Mouse (Mus musculus): Measurements from ENCODE around the gene Mrpl58. TPM values are rescaled to one million over a fixed set of nuclear protein-coding genes. Genes with fewer than 3 reads are reported as not detected.
A peak's percentile ranks its signal among the peaks of the same experiment; 100 is the strongest.

Mrpl58 gene
- polyA plus RNA-seq, 1 experiment: 166 TPM

GRCm38 (mm10) chr11:115439906-115440595, 36.5 kb downstream of the Mrpl58 start, which contains the start of gene Trim80:
Gene Trim80, plus strand, starts transcription at chr11:115440545.
- Histone ChIP-seq H3K27ac (ENCODE audit: control insufficient read depth, insufficient read depth, low read length) (no peak within 1 kb of the TSS), H3K27me3 (ENCODE audit: control insufficient read depth, insufficient read depth, low read length) (no peaks in the 10 kb centered on the region; the same call in 1 of the 2 replicates), H3K4me3 (ENCODE audit: control insufficient read depth, insufficient read depth, low read length) (no peak within 1 kb of the TSS), H3K4me1 (replicated peaks; ENCODE audit: control insufficient read depth, insufficient read depth, low read length) (peaks cover 32% of the 10 kb centered on the region), H3K36me3 (ENCODE audit: control insufficient read depth, insufficient read depth, low read length) (no peaks in the 10 kb centered on the region)
- TF ChIP-seq POLR2A (IDR thresholded peaks at IDR 0.05; ENCODE audit: control insufficient read depth, extremely low read depth, insufficient read depth, low read length, poor library complexity) (no peak), CTCF (IDR thresholded peaks at IDR 0.05; ENCODE audit: borderline replicate concordance, control insufficient read depth, extremely low read depth, insufficient read depth, low read length, poor library complexity) (no peak)
- 96% methylated on average over 9 of the region's 9 CpGs for WGBS
- DNase-seq: no peak

GRCm38 (mm10) chr11:115441417-115441816, 37.9 kb downstream of the Mrpl58 start:
- DNase-seq: peak; percentile 51
- Histone ChIP-seq H3K36me3 (ENCODE audit: control insufficient read depth, insufficient read depth, low read length) (no peaks in the 10 kb centered on the region), H3K27me3 (ENCODE audit: control insufficient read depth, insufficient read depth, low read length) (no peaks in the 10 kb centered on the region; the same call in 1 of the 2 replicates), H3K4me3 (ENCODE audit: control insufficient read depth, insufficient read depth, low read length) (no peak overlapping the region), H3K4me1 (replicated peaks; ENCODE audit: control insufficient read depth, insufficient read depth, low read length) (peaks cover 33% of the 10 kb centered on the region), H3K27ac (ENCODE audit: control insufficient read depth, insufficient read depth, low read length) (peak overlapping the region; percentile 30; the same call in 1 of the 2 replicates)
- no peak for TF ChIP-seq POLR2A (IDR thresholded peaks at IDR 0.05; ENCODE audit: control insufficient read depth, extremely low read depth, insufficient read depth, low read length, poor library complexity)
- no peak for TF ChIP-seq CTCF (IDR thresholded peaks at IDR 0.05; ENCODE audit: borderline replicate concordance, control insufficient read depth, extremely low read depth, insufficient read depth, low read length, poor library complexity)
- 73% methylated on average over 15 of the region's 15 CpGs for WGBS

GRCm38 (mm10) chr11:115446906-115447305, 43.4 kb downstream of the Mrpl58 start:
- Histone ChIP-seq H3K27me3 (ENCODE audit: control insufficient read depth, insufficient read depth, low read length) (no peaks in the 10 kb centered on the region), H3K4me3 (ENCODE audit: control insufficient read depth, insufficient read depth, low read length) (no peak overlapping the region), H3K4me1 (replicated peaks; ENCODE audit: control insufficient read depth, insufficient read depth, low read length) (peaks cover 44% of the 10 kb centered on the region), H3K36me3 (ENCODE audit: control insufficient read depth, insufficient read depth, low read length) (no peaks in the 10 kb centered on the region), H3K27ac (ENCODE audit: control insufficient read depth, insufficient read depth, low read length) (no peak overlapping the region)
- TF ChIP-seq CTCF (IDR thresholded peaks at IDR 0.05; ENCODE audit: borderline replicate concordance, control insufficient read depth, extremely low read depth, insufficient read depth, low read length, poor library complexity): no peak
- no peak for TF ChIP-seq POLR2A (IDR thresholded peaks at IDR 0.05; ENCODE audit: control insufficient read depth, extremely low read depth, insufficient read depth, low read length, poor library complexity)
- DNase-seq: no peak
- 94% methylated on average over 3 of the region's 3 CpGs for WGBS

GRCm38 (mm10) chr11:115447321-115447885, 43.9 kb downstream of the Mrpl58 start:
- WGBS: 96% methylated on average over 11 of the region's 11 CpGs
- Histone ChIP-seq H3K27ac (ENCODE audit: control insufficient read depth, insufficient read depth, low read length) (no peak overlapping the region), H3K4me3 (ENCODE audit: control insufficient read depth, insufficient read depth, low read length) (no peak overlapping the region), H3K27me3 (ENCODE audit: control insufficient read depth, insufficient read depth, low read length) (no peaks in the 10 kb centered on the region), H3K4me1 (replicated peaks; ENCODE audit: control insufficient read depth, insufficient read depth, low read length) (peaks cover 46% of the 10 kb centered on the region), H3K36me3 (ENCODE audit: control insufficient read depth, insufficient read depth, low read length) (no peaks in the 10 kb centered on the region)
- no peak for DNase-seq
- TF ChIP-seq POLR2A (IDR thresholded peaks at IDR 0.05; ENCODE audit: control insufficient read depth, extremely low read depth, insufficient read depth, low read length, poor library complexity): no peak
- no peak for TF ChIP-seq CTCF (IDR thresholded peaks at IDR 0.05; ENCODE audit: borderline replicate concordance, control insufficient read depth, extremely low read depth, insufficient read depth, low read length, poor library complexity)

GRCm38 (mm10) chr11:115448075-115448474, 44.5 kb downstream of the Mrpl58 start:
- Histone ChIP-seq H3K4me1 (replicated peaks; ENCODE audit: control insufficient read depth, insufficient read depth, low read length) (peaks cover 48% of the 10 kb centered on the region), H3K36me3 (ENCODE audit: control insufficient read depth, insufficient read depth, low read length) (no peaks in the 10 kb centered on the region), H3K27me3 (ENCODE audit: control insufficient read depth, insufficient read depth, low read length) (no peaks in the 10 kb centered on the region), H3K4me3 (ENCODE audit: control insufficient read depth, insufficient read depth, low read length) (no peak overlapping the region), H3K27ac (ENCODE audit: control insufficient read depth, insufficient read depth, low read length) (no peak overlapping the region)
- DNase-seq: no peak
- WGBS: 96% methylated on average over 16 of the region's 16 CpGs
- TF ChIP-seq POLR2A (IDR thresholded peaks at IDR 0.05; ENCODE audit: control insufficient read depth, extremely low read depth, insufficient read depth, low read length, poor library complexity) (no peak), CTCF (IDR thresholded peaks at IDR 0.05; ENCODE audit: borderline replicate concordance, control insufficient read depth, extremely low read depth, insufficient read depth, low read length, poor library complexity) (no peak)

- Histone ChIP-seq H3K27me3 (ENCODE audit: control insufficient read depth, insufficient read depth, low read length) (no peaks in the 10 kb centered on the region), H3K27ac (ENCODE audit: control insufficient read depth, insufficient read depth, low read length) (no peak overlapping the region), H3K36me3 (ENCODE audit: control insufficient read depth, insufficient read depth, low read length) (no peaks in the 10 kb centered on the region), H3K4me1 (replicated peaks; ENCODE audit: control insufficient read depth, insufficient read depth, low read length) (peaks cover 56% of the 10 kb centered on the region), H3K4me3 (ENCODE audit: control insufficient read depth, insufficient read depth, low read length) (no peak overlapping the region)
- TF ChIP-seq CTCF (IDR thresholded peaks at IDR 0.05; ENCODE audit: borderline replicate concordance, control insufficient read depth, extremely low read depth, insufficient read depth, low read length, poor library complexity) (no peak), POLR2A (IDR thresholded peaks at IDR 0.05; ENCODE audit: control insufficient read depth, extremely low read depth, insufficient read depth, low read length, poor library complexity) (no peak)
- 95% methylated on average over 7 of the region's 7 CpGs for WGBS
- DNase-seq: no peak
These were observed 45.4 kb downstream of the Mrpl58 start for GRCm38 (mm10) chr11:115448998-115449397.

Measured in thymus, adult 2 months (tissue).